Mouse (Mus musculus): ENCODE measurements at regions not wholly inside any gene's neighbourhood (a gene's known extent, or its start where the extent isn't known, plus 50 kb on each side); places are given as distances from the start of the nearest gene placed in this dataset.

DNA sequence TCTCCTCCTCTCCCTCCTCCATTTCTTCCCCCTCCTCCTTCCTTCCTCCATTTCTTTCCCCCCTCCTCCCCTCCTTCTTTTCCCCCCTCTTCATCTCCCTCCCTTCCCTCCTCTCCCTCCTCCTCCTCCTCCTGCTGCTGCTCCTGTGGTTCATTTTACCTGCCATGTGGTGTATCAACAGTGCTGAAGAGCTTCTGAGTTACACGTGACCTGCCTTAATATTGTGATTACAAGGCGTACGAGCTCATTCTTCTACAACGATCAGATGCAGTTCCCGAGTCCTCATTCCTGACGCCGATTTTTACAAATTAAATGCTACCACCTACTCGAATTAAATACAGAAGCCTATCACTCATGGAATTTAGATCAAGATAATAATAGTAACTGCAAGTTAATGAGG, 113.6 kb downstream of the Gm9817 start:
- Histone ChIP-seq H3K79me2 (ENCODE audit: control insufficient read depth, insufficient read depth) (no peaks in the 10 kb centered on the region), H3K4me3 (no peak overlapping the region), H3K27me3 (ENCODE audit: control insufficient read depth, insufficient read depth, insufficient read length) (no peaks in the 10 kb centered on the region), H3K36me3 (ENCODE audit: control insufficient read depth, insufficient read depth) (no peaks in the 10 kb centered on the region), H3K4me2 (ENCODE audit: low read depth) (no peak overlapping the region), H3ac (ENCODE audit: control insufficient read depth, insufficient read length) (no peak overlapping the region)
- TF ChIP-seq POLR2A (IDR thresholded peaks at IDR 0.05; ENCODE audit: insufficient read length, low read depth) (no peak), POLR2AphosphoS2 (IDR thresholded peaks at IDR 0.05; ENCODE audit: insufficient read length, low read depth) (no peak)

GRCm38 (mm10) chr13:45195562-45195961, 117.1 kb downstream of the Gm9817 start:
- TF ChIP-seq CEBPB (IDR thresholded peaks at IDR 0.05; ENCODE audit: insufficient read depth, poor library complexity, severe bottlenecking) (no peak), MYOG (IDR thresholded peaks at IDR 0.05; ENCODE audit: control insufficient read depth in 1 of 3, insufficient read depth in 1 of 3, insufficient read length in 2 of 3, low read depth in 2 of 3) (no peak)
- H3ac ChIP-seq (ENCODE audit: control insufficient read depth, insufficient read length) = no peak overlapping the region
- no peak overlapping the region for H3K4me2 ChIP-seq (ENCODE audit: low read depth)
- no peak overlapping the region for H3K4me3 ChIP-seq
- no peaks in the 10 kb centered on the region for H3K27me3 ChIP-seq (ENCODE audit: control insufficient read depth, insufficient read depth, insufficient read length)
- H3K36me3 ChIP-seq (ENCODE audit: control insufficient read depth, insufficient read depth) = no peaks in the 10 kb centered on the region
- no peaks in the 10 kb centered on the region for H3K79me2 ChIP-seq (ENCODE audit: control insufficient read depth, insufficient read depth)

DNA sequence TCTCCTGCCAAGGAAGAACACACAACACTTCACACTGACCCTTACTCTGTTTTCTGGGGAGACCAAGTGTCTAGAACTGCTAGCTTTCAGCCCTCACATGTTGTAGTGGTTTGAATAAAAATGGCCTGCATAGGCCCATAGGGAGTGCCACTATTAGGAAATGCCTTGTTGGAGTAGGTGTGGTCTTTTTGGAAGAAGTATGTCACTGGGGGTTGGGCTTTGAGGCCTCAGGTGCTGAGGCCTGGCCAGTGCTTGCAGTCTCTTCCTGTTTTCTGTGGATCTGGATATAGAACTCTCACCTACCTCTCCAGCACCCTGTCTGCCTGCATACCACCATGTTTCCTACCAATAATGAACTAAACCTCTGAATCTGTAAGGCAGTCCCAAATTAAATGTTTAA, 117.9 kb downstream of the Gm9817 start:
- no peak overlapping the region for H3K4me2 ChIP-seq (ENCODE audit: low read depth)
- no peaks in the 10 kb centered on the region for H3K36me3 ChIP-seq (ENCODE audit: control insufficient read depth, insufficient read depth)
- TF ChIP-seq SRF (IDR thresholded peaks at IDR 0.05; ENCODE audit: control insufficient read depth, insufficient read length, low read depth) = no peak
- no peak for TF ChIP-seq E2F4 (IDR thresholded peaks at IDR 0.05; ENCODE audit: insufficient read depth)
- TF ChIP-seq TCF3 (IDR thresholded peaks at IDR 0.05; ENCODE audit: insufficient read length, low read depth) = no peak
- TF ChIP-seq TCF12 (IDR thresholded peaks at IDR 0.05; ENCODE audit: insufficient read depth, poor library complexity, severe bottlenecking) = no peak
- TF ChIP-seq POLR2A (IDR thresholded peaks at IDR 0.05; ENCODE audit: insufficient read length, low read depth) = no peak
- no peak for TF ChIP-seq CEBPB (IDR thresholded peaks at IDR 0.05; ENCODE audit: insufficient read depth, poor library complexity, severe bottlenecking)
- TF ChIP-seq MYOG (IDR thresholded peaks at IDR 0.05; ENCODE audit: control insufficient read depth in 1 of 3, insufficient read depth in 1 of 3, insufficient read length in 2 of 3, low read depth in 2 of 3) = no peak
- no peak for TF ChIP-seq REST (IDR thresholded peaks at IDR 0.05; ENCODE audit: insufficient read depth, insufficient read length)
- no peak for TF ChIP-seq POLR2AphosphoS2 (IDR thresholded peaks at IDR 0.05; ENCODE audit: insufficient read length, low read depth)
- TF ChIP-seq MAX (IDR thresholded peaks at IDR 0.05; ENCODE audit: low read depth) = no peak
- TF ChIP-seq USF1 (IDR thresholded peaks at IDR 0.05; ENCODE audit: low read depth) = no peak
- no peak for TF ChIP-seq MYOD1 (IDR thresholded peaks at IDR 0.05; ENCODE audit: control insufficient read depth in 1 of 3, insufficient read length in 2 of 3, low read depth in 2 of 3)
- no peak overlapping the region for H3ac ChIP-seq (ENCODE audit: control insufficient read depth, insufficient read length)
- H3K79me2 ChIP-seq (ENCODE audit: control insufficient read depth, insufficient read depth) = no peaks in the 10 kb centered on the region
- H3K27me3 ChIP-seq (ENCODE audit: control insufficient read depth, insufficient read depth, insufficient read length) = no peaks in the 10 kb centered on the region
- H3K4me3 ChIP-seq = no peak overlapping the region

DNA sequence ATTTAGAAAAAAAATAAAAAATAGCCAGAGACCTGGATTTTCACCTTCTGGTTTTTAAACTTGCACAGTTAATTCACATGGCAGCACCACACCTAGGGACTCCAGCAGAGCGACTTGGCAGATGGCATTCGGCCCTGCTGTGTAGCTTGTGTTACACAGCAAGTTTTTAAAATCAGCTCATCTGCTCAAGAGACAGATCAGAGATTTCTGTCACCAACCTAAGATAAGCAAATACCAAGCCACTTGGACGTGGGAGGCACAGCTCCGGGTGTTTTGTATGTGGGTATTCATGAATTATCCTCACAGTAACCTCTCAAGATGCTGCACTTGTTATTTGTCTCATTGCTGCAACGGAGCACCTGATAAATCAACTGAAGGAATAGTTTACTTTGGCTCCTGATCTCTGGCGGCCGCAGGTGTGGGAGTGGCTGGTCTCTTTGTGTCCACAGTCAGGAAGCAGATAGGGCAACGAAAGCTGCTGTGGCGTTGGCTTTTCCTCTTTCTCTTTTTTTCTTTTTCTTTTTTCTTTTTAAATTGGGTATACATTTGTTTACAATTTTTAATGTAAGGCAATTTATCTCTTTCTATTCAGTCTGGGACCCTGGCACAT, 122.1 kb downstream of the Gm9817 start:
- TF ChIP-seq CEBPB (IDR thresholded peaks at IDR 0.05; ENCODE audit: insufficient read depth, poor library complexity, severe bottlenecking) (no peak), TCF3 (IDR thresholded peaks at IDR 0.05; ENCODE audit: insufficient read length, low read depth) (no peak), POLR2AphosphoS2 (IDR thresholded peaks at IDR 0.05; ENCODE audit: insufficient read length, low read depth) (no peak), POLR2A (IDR thresholded peaks at IDR 0.05; ENCODE audit: insufficient read length, low read depth) (no peak), TCF12 (IDR thresholded peaks at IDR 0.05; ENCODE audit: insufficient read depth, poor library complexity, severe bottlenecking) (no peak), E2F4 (IDR thresholded peaks at IDR 0.05; ENCODE audit: insufficient read depth) (no peak), MAX (IDR thresholded peaks at IDR 0.05; ENCODE audit: low read depth) (no peak)

GRCm38 (mm10) chr13:45204856-45205255, 126.4 kb downstream of the Gm9817 start:
- H3ac ChIP-seq (ENCODE audit: control insufficient read depth, insufficient read length) = no peak overlapping the region
- H3K79me2 ChIP-seq (ENCODE audit: control insufficient read depth, insufficient read depth) = no peaks in the 10 kb centered on the region
- no peaks in the 10 kb centered on the region for H3K36me3 ChIP-seq (ENCODE audit: control insufficient read depth, insufficient read depth)
- no peaks in the 10 kb centered on the region for H3K27me3 ChIP-seq (ENCODE audit: control insufficient read depth, insufficient read depth, insufficient read length)
- no peak overlapping the region for H3K4me2 ChIP-seq (ENCODE audit: low read depth)
- no peak for TF ChIP-seq REST (IDR thresholded peaks at IDR 0.05; ENCODE audit: insufficient read depth, insufficient read length)
- TF ChIP-seq SRF (IDR thresholded peaks at IDR 0.05; ENCODE audit: control insufficient read depth, insufficient read length, low read depth) = no peak
- TF ChIP-seq MAX (IDR thresholded peaks at IDR 0.05; ENCODE audit: low read depth) = no peak
- no peak for TF ChIP-seq MYOG (IDR thresholded peaks at IDR 0.05; ENCODE audit: control insufficient read depth in 1 of 3, insufficient read depth in 1 of 3, insufficient read length in 2 of 3, low read depth in 2 of 3)
- no peak for TF ChIP-seq POLR2A (IDR thresholded peaks at IDR 0.05; ENCODE audit: insufficient read length, low read depth)
- no peak for TF ChIP-seq USF1 (IDR thresholded peaks at IDR 0.05; ENCODE audit: low read depth)
- no peak for TF ChIP-seq CEBPB (IDR thresholded peaks at IDR 0.05; ENCODE audit: insufficient read depth, poor library complexity, severe bottlenecking)
- TF ChIP-seq E2F4 (IDR thresholded peaks at IDR 0.05; ENCODE audit: insufficient read depth) = no peak
- no peak for TF ChIP-seq TCF3 (IDR thresholded peaks at IDR 0.05; ENCODE audit: insufficient read length, low read depth)
- no peak for TF ChIP-seq POLR2AphosphoS2 (IDR thresholded peaks at IDR 0.05; ENCODE audit: insufficient read length, low read depth)
- TF ChIP-seq TCF12 (IDR thresholded peaks at IDR 0.05; ENCODE audit: insufficient read depth, poor library complexity, severe bottlenecking) = no peak
- TF ChIP-seq MYOD1 (IDR thresholded peaks at IDR 0.05; ENCODE audit: control insufficient read depth in 1 of 3, insufficient read length in 2 of 3, low read depth in 2 of 3) = no peak
- H3K4me3 ChIP-seq = no peak overlapping the region

More for the DNA sequence above, 122.1 kb downstream of the Gm9817 start:
- Histone ChIP-seq H3K27me3 (ENCODE audit: control insufficient read depth, insufficient read depth, insufficient read length) (no peaks in the 10 kb centered on the region), H3K4me3 (no peak overlapping the region), H3K79me2 (ENCODE audit: control insufficient read depth, insufficient read depth) (no peaks in the 10 kb centered on the region), H3K36me3 (ENCODE audit: control insufficient read depth, insufficient read depth) (no peaks in the 10 kb centered on the region), H3ac (ENCODE audit: control insufficient read depth, insufficient read length) (no peak overlapping the region), H3K4me2 (ENCODE audit: low read depth) (no peak overlapping the region)

All from myocyte (in vitro differentiated cells).